Comparison of ENCODE assay signal across 20 mouse cellular contexts in genomic region chr10:17548629-17549580, GRCm38 (mm10).
DNase-seq lines count a peak whose midpoint lies in the region; ATAC-seq and TF ChIP-seq lines count a peak whose summit lies in the region.
"Had no signal": no experiment of that assay in that cellular context is flagged by ENCODE, and none has a peak within 500 bp of the region (broad histone marks: within the 10 kb centered on the region; RNA-seq: fewer than 3 reads in every experiment).

No protein-coding gene starts in this region.

- no peaks in the 10 kb centered on the region for H3K9me3 ChIP-seq in midbrain, embryonic 11.5 days (ENCODE audit: control insufficient read depth, low read length)
- H3K9me3 ChIP-seq in midbrain, postnatal 0 days (ENCODE audit: low read length) = no peaks in the 10 kb centered on the region
- H3K9me3 ChIP-seq in MEL (replicated peaks; ENCODE audit: insufficient read depth, low read length) = no peaks in the 10 kb centered on the region
- no peaks in the 10 kb centered on the region for H3K9me3 ChIP-seq in kidney, embryonic 14.5 days (ENCODE audit: control insufficient read depth, low read length)
- H3K9me3 ChIP-seq: forebrain, embryonic 15.5 days; heart, embryonic 13.5 days; neural tube, embryonic 12.5 days; stomach, embryonic 15.5 days had no signal

- H3K79me2 ChIP-seq in MEL (ENCODE audit: control insufficient read depth, insufficient read depth, low read length, poor library complexity) = no peaks in the 10 kb centered on the region

- H3K4me3 ChIP-seq in midbrain, embryonic 11.5 days (ENCODE audit: low read depth, low read length) = no peak overlapping the region
- H3K4me3 ChIP-seq in midbrain, postnatal 0 days (ENCODE audit: low read depth, low read length) = no peak overlapping the region
- H3K4me3 ChIP-seq in MEL (ENCODE audit: control insufficient read depth in 1 of 2, insufficient read depth in 1 of 2, low read depth in 2 of 2, low read length in 2 of 2) = no peak overlapping the region
- H3K4me3 ChIP-seq in kidney, embryonic 14.5 days (ENCODE audit: low read length) = no peak overlapping the region
- H3K4me3 ChIP-seq: forebrain, embryonic 15.5 days; heart, embryonic 13.5 days; neural tube, embryonic 12.5 days; stomach, embryonic 15.5 days had no signal

- DNase-seq in midbrain, embryonic 11.5 days (ENCODE audit: low spot score, missing footprints) = peak; percentile 62
- DNase-seq in midbrain, postnatal 0 days (ENCODE audit: low spot score) = no peak
- peak; percentile 50 for DNase-seq in MEL (ENCODE audit: low read depth, low spot score)
- no peak for DNase-seq in frontal cortex, postnatal 10 days (ENCODE audit: low spot score in 2 of 2)
- no peak for DNase-seq in cerebellum, adult 11-12 months
- DNase-seq in thymus, postnatal 4 days = no peak
- DNase-seq: cerebellum, postnatal 25 days; heart, postnatal 4 days; layer of hippocampus, postnatal 36 days; lung, embryonic 14.5 days; midbrain, embryonic 14.5 days; thymus, postnatal 14 days had no signal

- no peaks in the 10 kb centered on the region for H3K36me3 ChIP-seq in midbrain, embryonic 11.5 days (ENCODE audit: control insufficient read depth, insufficient read depth, low read length)
- no peaks in the 10 kb centered on the region for H3K36me3 ChIP-seq in midbrain, postnatal 0 days (ENCODE audit: insufficient read depth, low read length)
- peaks cover 0 to 32% of the 10 kb centered on the region in 2 experiments; a peak in 2 of 4 replicates for H3K36me3 ChIP-seq in MEL (ENCODE audit: control insufficient read depth in 1 of 2, insufficient read depth in 2 of 2, low read length in 2 of 2)
- H3K36me3 ChIP-seq in kidney, embryonic 14.5 days (ENCODE audit: control insufficient read depth, insufficient read depth, low read length) = no peaks in the 10 kb centered on the region
- H3K36me3 ChIP-seq: forebrain, embryonic 15.5 days; heart, embryonic 13.5 days; neural tube, embryonic 12.5 days; stomach, embryonic 15.5 days had no signal

- H3K27me3 ChIP-seq in midbrain, embryonic 11.5 days (ENCODE audit: control insufficient read depth, insufficient read depth, low read length) = no peaks in the 10 kb centered on the region
- H3K27me3 ChIP-seq in midbrain, postnatal 0 days (ENCODE audit: insufficient read depth, low read length) = no peaks in the 10 kb centered on the region
- no peaks in the 10 kb centered on the region for H3K27me3 ChIP-seq in MEL (ENCODE audit: control insufficient read depth in 1 of 2, insufficient read depth in 2 of 2, low read length in 2 of 2)
- no peaks in the 10 kb centered on the region; the same call in 1 of the 2 replicates for H3K27me3 ChIP-seq in kidney, embryonic 14.5 days (ENCODE audit: control insufficient read depth, insufficient read depth, low read length)
- H3K27me3 ChIP-seq: forebrain, embryonic 15.5 days; heart, embryonic 13.5 days; neural tube, embryonic 12.5 days; stomach, embryonic 15.5 days had no signal

- no peak for ATAC-seq in midbrain, embryonic 11.5 days (ENCODE audit: low FRiP score)
- ATAC-seq in midbrain, postnatal 0 days (ENCODE audit: low FRiP score) = no peak
- peak; percentile 43; the same call in 1 of the 2 replicates for ATAC-seq in kidney, embryonic 14.5 days (ENCODE audit: low FRiP score, low TSS enrichment)
- ATAC-seq: forebrain, embryonic 15.5 days; hindbrain, embryonic 16.5 days had no signal

- TF ChIP-seq CTCF in midbrain, postnatal 0 days (IDR thresholded peaks at IDR 0.05) = no peak
- TF ChIP-seq CTCF in MEL (IDR thresholded peaks at IDR 0.05 in 2 of 3, conservative IDR thresholded peaks at IDR 0.05 in 1 of 3; ENCODE audit: control insufficient read depth in 1 of 3, insufficient read depth in 1 of 3, low read depth in 2 of 3, low read length in 3 of 3, poor library complexity in 1 of 3, severe bottlenecking in 1 of 3) = no peak

- H3K4me1 ChIP-seq in midbrain, embryonic 11.5 days (ENCODE audit: control insufficient read depth, insufficient read depth, low read length) = no peaks in the 10 kb centered on the region
- no peaks in the 10 kb centered on the region for H3K4me1 ChIP-seq in midbrain, postnatal 0 days (ENCODE audit: insufficient read depth, low read length)
- H3K4me1 ChIP-seq in MEL (ENCODE audit: control insufficient read depth in 1 of 2, insufficient read depth in 2 of 2, low read length in 2 of 2) = peaks cover 13 to 21% of the 10 kb centered on the region in 2 experiments
- H3K4me1 ChIP-seq in kidney, embryonic 14.5 days (ENCODE audit: control insufficient read depth, insufficient read depth, low read length) = no peaks in the 10 kb centered on the region
- H3K4me1 ChIP-seq: forebrain, embryonic 15.5 days; neural tube, embryonic 12.5 days; stomach, embryonic 15.5 days had no signal

- H3K27ac ChIP-seq in midbrain, embryonic 11.5 days (ENCODE audit: low read depth, low read length) = no peak overlapping the region
- no peak overlapping the region for H3K27ac ChIP-seq in midbrain, postnatal 0 days (ENCODE audit: low read depth, low read length)
- H3K27ac ChIP-seq in MEL (ENCODE audit: control insufficient read depth, low read depth, low read length) = peak overlapping the region; percentile 42; the same call in 1 of the 2 replicates
- H3K27ac ChIP-seq in kidney, embryonic 14.5 days (ENCODE audit: low read depth, low read length) = peak overlapping the region; percentile 7; the same call in 1 of the 2 replicates
- H3K27ac ChIP-seq: forebrain, embryonic 15.5 days; heart, embryonic 13.5 days; macrophage; neural tube, embryonic 12.5 days; stomach, embryonic 15.5 days had no signal

- H3K4me2 ChIP-seq in midbrain, embryonic 11.5 days = no peak overlapping the region
- no peak overlapping the region for H3K4me2 ChIP-seq in midbrain, postnatal 0 days (ENCODE audit: low read depth, low read length, poor library complexity, severe bottlenecking)
- H3K4me2 ChIP-seq in kidney, embryonic 14.5 days (replicated peaks; ENCODE audit: low read depth, low read length) = no peak overlapping the region
- H3K4me2 ChIP-seq: forebrain, embryonic 15.5 days; heart, embryonic 13.5 days; liver, embryonic 11.5 days; lung, embryonic 14.5 days; neural tube, embryonic 12.5 days; stomach, embryonic 15.5 days had no signal

- no peak for TF ChIP-seq POLR2A in MEL (IDR thresholded peaks at IDR 0.05; ENCODE audit: control insufficient read depth in 1 of 2, insufficient read depth in 1 of 2, low read depth in 1 of 2, low read length in 2 of 2, poor library complexity in 1 of 2)

- 91% methylated on average over 14 of the region's 14 CpGs for WGBS in midbrain, embryonic 11.5 days
- WGBS in midbrain, postnatal 0 days = 89% methylated on average over 14 of the region's 14 CpGs
- 75% methylated on average over 14 of the region's 14 CpGs for WGBS in kidney, embryonic 14.5 days

- TF ChIP-seq EP300 in MEL (IDR thresholded peaks at IDR 0.05; ENCODE audit: low read depth in 1 of 2, low read length in 2 of 2) = peak in 1 of 2 experiments; percentile 22; a peak in 1 of 4 replicates

- TF ChIP-seq RAD21 in MEL (IDR thresholded peaks at IDR 0.05; ENCODE audit: low read depth, low read length) = no peak

- H3K9ac ChIP-seq in midbrain, embryonic 11.5 days (ENCODE audit: low read length) = no peak overlapping the region
- H3K9ac ChIP-seq in midbrain, postnatal 0 days (replicated peaks; ENCODE audit: low read length, poor library complexity, severe bottlenecking) = no peak overlapping the region
- no peak overlapping the region for H3K9ac ChIP-seq in MEL (ENCODE audit: control insufficient read depth, low read depth, low read length, poor library complexity, severe bottlenecking)
- H3K9ac ChIP-seq in kidney, embryonic 14.5 days (ENCODE audit: low read depth, low read length) = no peak overlapping the region
- H3K9ac ChIP-seq: forebrain, embryonic 15.5 days; heart, embryonic 13.5 days; lung, embryonic 14.5 days; neural tube, embryonic 12.5 days; stomach, embryonic 15.5 days had no signal

TF ChIP-seq in MEL, 35 proteins besides CTCF, POLR2A, EP300 and RAD21:
- TF ChIP-seq USF1 (IDR thresholded peaks at IDR 0.05; ENCODE audit: low read depth, low read length) = 0 out of 2 replicates have a peak, but pooled peaks have one; percentile 3
- no peak for TF ChIP-seq HCFC1 (IDR thresholded peaks at IDR 0.05; ENCODE audit: low read depth, low read length)
- TF ChIP-seq SIN3A (IDR thresholded peaks at IDR 0.05; ENCODE audit: low read length) = 0 out of 2 replicates have a peak, but pooled peaks have one; percentile 3
- peak; percentile 24; the same call in 1 of the 2 replicates for TF ChIP-seq MXI1 (IDR thresholded peaks at IDR 0.05; ENCODE audit: low read depth, low read length)
- no peak for TF ChIP-seq KAT2A (conservative IDR thresholded peaks at IDR 0.05; ENCODE audit: low read depth, low read length)
- TF ChIP-seq ZNF384 (IDR thresholded peaks at IDR 0.05; ENCODE audit: low read depth, low read length) = peak; percentile 75
- TF ChIP-seq GATA1 (IDR thresholded peaks at IDR 0.05; ENCODE audit: low read depth, low read length) = 0 out of 2 replicates have a peak, but pooled peaks have one; percentile 24
- peak; percentile 66; the same call in 1 of the 2 replicates for TF ChIP-seq MAX (IDR thresholded peaks at IDR 0.05; ENCODE audit: low read length)

Comparison
In these comparisons a context has a peak if more than half of its experiments do, and no peak if none do; other contexts are left out.
1. DNase-seq: peak in midbrain, embryonic 11.5 days (single experiment) and MEL (single experiment); none in midbrain, postnatal 0 days (single experiment), frontal cortex, postnatal 10 days (0 of 2), cerebellum, adult 11-12 months (single experiment) and thymus, postnatal 4 days (single experiment).
2. H3K27ac ChIP-seq: peak in MEL (single experiment) and kidney, embryonic 14.5 days (single experiment); none in midbrain, embryonic 11.5 days (single experiment) and midbrain, postnatal 0 days (single experiment).